Mouse (Mus musculus): Measurements from ENCODE around the gene Ppp2r5d. TPM values are rescaled to one million over a fixed set of nuclear protein-coding genes. Genes with fewer than 3 reads are reported as not detected.

Ppp2r5d gene
- polyA plus RNA-seq, 1 experiment from 2014 or later = 69.9 TPM

- Histone ChIP-seq H3K4me3 (ENCODE audit: low read depth, low read length) (peak overlapping the region; percentile 79), H3K4me2 (ENCODE audit: low read depth, low read length) (peak overlapping the region; percentile 65), H3K9ac (replicated peaks; ENCODE audit: low read depth, low read length) (peak overlapping the region; percentile 65), H3K27ac (ENCODE audit: low read depth, low read length) (peak overlapping the region; percentile 85), H3K9me3 (ENCODE audit: control insufficient read depth, low read length) (no peaks in the 10 kb centered on the region), H3K27me3 (ENCODE audit: control insufficient read depth, insufficient read depth, low read length) (no peaks in the 10 kb centered on the region), H3K4me1 (ENCODE audit: control insufficient read depth, insufficient read depth, low read length) (peaks cover 20% of the 10 kb centered on the region), H3K36me3 (ENCODE audit: control insufficient read depth, insufficient read depth, low read length) (peaks cover 48% of the 10 kb centered on the region)
- under 1% methylated on average over 34 of the region's 34 CpGs for WGBS
- ATAC-seq (ENCODE audit: low read depth) = no peak; the same call in none of the 2 replicates
Observed at GRCm38 (mm10) chr17:46679843-46680759, 24.8 kb downstream of the Ppp2r5d start.

GRCm38 (mm10) chr17:46678911-46679310 is 26.0 kb downstream of the Ppp2r5d start:
- Histone ChIP-seq H3K4me1 (ENCODE audit: control insufficient read depth, insufficient read depth, low read length) (peaks cover 26% of the 10 kb centered on the region), H3K9ac (replicated peaks; ENCODE audit: low read depth, low read length) (peak overlapping the region; percentile 29; the same call in 1 of the 2 replicates), H3K4me3 (ENCODE audit: low read depth, low read length) (no peak overlapping the region; the same call in 1 of the 2 replicates), H3K36me3 (ENCODE audit: control insufficient read depth, insufficient read depth, low read length) (peaks cover 36% of the 10 kb centered on the region), H3K9me3 (ENCODE audit: control insufficient read depth, low read length) (no peaks in the 10 kb centered on the region), H3K27me3 (ENCODE audit: control insufficient read depth, insufficient read depth, low read length) (no peaks in the 10 kb centered on the region), H3K27ac (ENCODE audit: low read depth, low read length) (no peak overlapping the region), H3K4me2 (ENCODE audit: low read depth, low read length) (peak overlapping the region; percentile 65; the same call in 1 of the 2 replicates)
- no peak for ATAC-seq (ENCODE audit: low read depth)
- 71% methylated on average over 9 of the region's 9 CpGs for WGBS

DNA sequence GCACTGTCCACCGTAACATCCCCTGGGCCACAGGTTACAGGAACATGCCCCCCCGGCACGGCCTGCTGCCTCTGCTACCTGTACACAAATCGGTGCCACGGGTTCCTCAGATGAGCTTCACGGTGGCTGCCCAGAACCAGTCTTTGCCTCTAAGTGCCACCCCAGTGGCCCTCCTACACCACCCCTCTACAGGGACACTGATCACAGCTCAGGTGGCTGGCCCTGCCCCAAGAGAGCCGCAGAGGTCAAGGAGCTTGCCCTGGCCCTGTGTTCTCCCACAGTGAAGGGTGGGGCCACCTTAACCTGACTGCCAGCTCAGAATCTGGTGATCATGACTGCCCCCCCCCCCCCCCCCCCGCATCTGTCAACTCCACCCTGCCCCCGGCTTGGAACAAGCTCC is 26.5 kb downstream of the Ppp2r5d start, which contains the start of gene Mea1:
Gene Mea1 (plus strand): TSS at position 378 of the 400 bp plus-strand sequence.
- ATAC-seq (ENCODE audit: low read depth) = no peak
- 97% methylated on average over 8 of the region's 9 CpGs for WGBS

GRCm38 (mm10) chr17:46674530-46675283 is 30.2 kb downstream of the Ppp2r5d start:
- Histone ChIP-seq H3K27ac (ENCODE audit: low read depth, low read length) (peak overlapping the region; percentile 57), H3K27me3 (ENCODE audit: control insufficient read depth, insufficient read depth, low read length) (no peaks in the 10 kb centered on the region), H3K36me3 (ENCODE audit: control insufficient read depth, insufficient read depth, low read length) (peaks cover 38% of the 10 kb centered on the region), H3K9ac (replicated peaks; ENCODE audit: low read depth, low read length) (peak overlapping the region; percentile 68), H3K9me3 (ENCODE audit: control insufficient read depth, low read length) (no peaks in the 10 kb centered on the region), H3K4me2 (ENCODE audit: low read depth, low read length) (peak overlapping the region; percentile 95), H3K4me1 (ENCODE audit: control insufficient read depth, insufficient read depth, low read length) (peaks cover 22% of the 10 kb centered on the region), H3K4me3 (ENCODE audit: low read depth, low read length) (peak overlapping the region; percentile 78)
- 11% methylated on average over 14 of the region's 15 CpGs for WGBS
- ATAC-seq (ENCODE audit: low read depth) = peak; percentile 36

More for the DNA sequence above, 26.5 kb downstream of the Ppp2r5d start, which contains the start of gene Mea1:
- Histone ChIP-seq H3K9ac (replicated peaks; ENCODE audit: low read depth, low read length) (peak within 1 kb of the TSS; percentile 29; the same call in 1 of the 2 replicates), H3K4me2 (ENCODE audit: low read depth, low read length) (peak within 1 kb of the TSS; percentile 65), H3K36me3 (ENCODE audit: control insufficient read depth, insufficient read depth, low read length) (peaks cover 33% of the 10 kb centered on the region), H3K9me3 (ENCODE audit: control insufficient read depth, low read length) (no peaks in the 10 kb centered on the region), H3K4me1 (ENCODE audit: control insufficient read depth, insufficient read depth, low read length) (peaks cover 29% of the 10 kb centered on the region), H3K27me3 (ENCODE audit: control insufficient read depth, insufficient read depth, low read length) (no peaks in the 10 kb centered on the region), H3K4me3 (ENCODE audit: low read depth, low read length) (peak within 1 kb of the TSS; percentile 79), H3K27ac (ENCODE audit: low read depth, low read length) (no peak within 1 kb of the TSS)

- Histone ChIP-seq H3K4me2 (ENCODE audit: low read depth, low read length) (peak within 1 kb of the TSS; percentile 95), H3K27ac (ENCODE audit: low read depth, low read length) (peak within 1 kb of the TSS; percentile 57), H3K36me3 (ENCODE audit: control insufficient read depth, insufficient read depth, low read length) (peaks cover 44% of the 10 kb centered on the region), H3K9ac (replicated peaks; ENCODE audit: low read depth, low read length) (peak within 1 kb of the TSS; percentile 68), H3K27me3 (ENCODE audit: control insufficient read depth, insufficient read depth, low read length) (no peaks in the 10 kb centered on the region), H3K9me3 (ENCODE audit: control insufficient read depth, low read length) (no peaks in the 10 kb centered on the region), H3K4me3 (ENCODE audit: low read depth, low read length) (peak within 1 kb of the TSS; percentile 78), H3K4me1 (ENCODE audit: control insufficient read depth, insufficient read depth, low read length) (peaks cover 14% of the 10 kb centered on the region)
- peak; percentile 95 for ATAC-seq (ENCODE audit: low read depth)
- under 1% methylated on average over 43 of the region's 43 CpGs for WGBS
Observed at GRCm38 (mm10) chr17:46673850-46674529, 30.9 kb downstream of the Ppp2r5d start, which contains the start of gene Rrp36. Rrp36 (minus strand) TSS chr17:46674352.

GRCm38 (mm10) chr17:46669911-46670310 is 35.0 kb downstream of the Ppp2r5d start:
- Histone ChIP-seq H3K9ac (replicated peaks; ENCODE audit: low read depth, low read length) (no peak overlapping the region), H3K4me2 (ENCODE audit: low read depth, low read length) (no peak overlapping the region), H3K4me3 (ENCODE audit: low read depth, low read length) (no peak overlapping the region), H3K9me3 (ENCODE audit: control insufficient read depth, low read length) (no peaks in the 10 kb centered on the region), H3K27me3 (ENCODE audit: control insufficient read depth, insufficient read depth, low read length) (no peaks in the 10 kb centered on the region), H3K36me3 (ENCODE audit: control insufficient read depth, insufficient read depth, low read length) (peaks cover 24% of the 10 kb centered on the region), H3K27ac (ENCODE audit: low read depth, low read length) (no peak overlapping the region), H3K4me1 (ENCODE audit: control insufficient read depth, insufficient read depth, low read length) (peaks cover 11% of the 10 kb centered on the region; the same call in 1 of the 2 replicates)
- no peak for ATAC-seq (ENCODE audit: low read depth)
- 99% methylated on average over 10 of the region's 10 CpGs for WGBS

GRCm38 (mm10) chr17:46667712-46668111 is 37.2 kb downstream of the Ppp2r5d start:
- Histone ChIP-seq H3K4me3 (ENCODE audit: low read depth, low read length) (no peak overlapping the region), H3K27ac (ENCODE audit: low read depth, low read length) (no peak overlapping the region), H3K9ac (replicated peaks; ENCODE audit: low read depth, low read length) (no peak overlapping the region), H3K4me1 (ENCODE audit: control insufficient read depth, insufficient read depth, low read length) (no peaks in the 10 kb centered on the region), H3K4me2 (ENCODE audit: low read depth, low read length) (no peak overlapping the region), H3K9me3 (ENCODE audit: control insufficient read depth, low read length) (no peaks in the 10 kb centered on the region), H3K36me3 (ENCODE audit: control insufficient read depth, insufficient read depth, low read length) (peaks cover 46% of the 10 kb centered on the region), H3K27me3 (ENCODE audit: control insufficient read depth, insufficient read depth, low read length) (no peaks in the 10 kb centered on the region)
- no peak for ATAC-seq (ENCODE audit: low read depth)
- 92% methylated on average over 16 of the region's 16 CpGs for WGBS

DNA sequence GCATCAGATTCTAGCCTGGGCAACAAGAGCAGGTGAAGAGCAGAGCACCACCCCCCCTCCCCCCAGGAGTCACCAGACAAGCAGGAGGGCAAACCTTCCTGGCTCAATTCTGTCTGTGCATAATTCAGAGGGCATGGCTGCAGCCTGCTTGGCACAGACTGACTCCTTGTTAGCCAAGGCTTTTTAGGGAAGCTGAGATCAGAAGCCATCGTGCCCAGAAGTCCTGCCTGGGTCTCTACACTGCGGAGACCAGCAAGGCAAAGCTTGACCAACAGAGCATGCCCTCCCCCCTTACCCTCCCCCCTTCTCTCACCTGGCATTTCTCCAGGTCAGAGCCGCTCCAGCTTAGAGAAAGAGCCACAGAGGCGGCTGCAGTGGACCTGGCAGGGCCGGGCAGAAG is 42.2 kb downstream of the Ppp2r5d start:
- H3K9me3 ChIP-seq (ENCODE audit: control insufficient read depth, low read length) = no peaks in the 10 kb centered on the region
- H3K36me3 ChIP-seq (ENCODE audit: control insufficient read depth, insufficient read depth, low read length) = peaks cover 67% of the 10 kb centered on the region
- no peaks in the 10 kb centered on the region for H3K27me3 ChIP-seq (ENCODE audit: control insufficient read depth, insufficient read depth, low read length)
- H3K4me1 ChIP-seq (ENCODE audit: control insufficient read depth, insufficient read depth, low read length) = no peaks in the 10 kb centered on the region
- H3K27ac ChIP-seq (ENCODE audit: low read depth, low read length) = no peak overlapping the region
- no peak overlapping the region for H3K9ac ChIP-seq (replicated peaks; ENCODE audit: low read depth, low read length)
- no peak overlapping the region for H3K4me3 ChIP-seq (ENCODE audit: low read depth, low read length)
- WGBS = 91% methylated on average over 5 of the region's 5 CpGs
- ATAC-seq (ENCODE audit: low read depth) = no peak
- no peak overlapping the region for H3K4me2 ChIP-seq (ENCODE audit: low read depth, low read length)
